In genomic region chr8:3209268-3209667, GRCm38 (mm10) we compare ENCODE assay signal across 10 mouse cellular contexts.
DNase-seq lines count a peak whose midpoint lies in the region; ATAC-seq lines count a peak whose summit lies in the region.
"Had no signal": no experiment of that assay in that cellular context is flagged by ENCODE, and none has a peak within 500 bp of the region (broad histone marks: within the 10 kb centered on the region; RNA-seq: fewer than 3 reads in every experiment).

No protein-coding gene starts in this region.

- DNase-seq in adrenal gland, adult 8-10 months: peak; percentile 79
- DNase-seq in adrenal gland, postnatal 4 days (ENCODE audit: low spot score in 2 of 2): no peak
- peak; percentile 61 for DNase-seq in 416B (ENCODE audit: low read depth)
- DNase-seq in heart, adult 9 months (ENCODE audit: low spot score in 2 of 2): peak; percentile 64 to 79
- DNase-seq in kidney, postnatal 36 days: peak; percentile 64 to 90
- DNase-seq in left cerebral cortex, adult 9 months (ENCODE audit: low spot score in 2 of 2): no peak
- no peak for DNase-seq in right cerebral cortex, postnatal 14 days
- DNase-seq: liver, embryonic 13.5 days had no signal

- ATAC-seq in cerebellum, adult (ENCODE audit: insufficient number of reproducible peaks, low FRiP score, low TSS enrichment): no peak
- ATAC-seq: activated CD4-positive, CD25-positive, alpha-beta regulatory T cell, adult 4 months had no signal

Comparison
In these comparisons a context has a peak if more than half of its experiments do, and no peak if none do; other contexts are left out.
1. DNase-seq: peak in adrenal gland, adult 8-10 months (single experiment), 416B (single experiment), heart, adult 9 months (2 of 2) and kidney, postnatal 36 days (2 of 2); none in adrenal gland, postnatal 4 days (0 of 2), left cerebral cortex, adult 9 months (0 of 2) and right cerebral cortex, postnatal 14 days (single experiment).